Mouse (Mus musculus) layer of hippocampus, postnatal 10 days (tissue): ENCODE data around the gene Sall1. TPM values are rescaled to one million over a fixed set of nuclear protein-coding genes. Genes with fewer than 3 reads are reported as not detected.
A peak's percentile ranks its signal among the peaks of the same experiment; 100 is the strongest.

Experiments used
- DNase-seq, 2 experiments: peaks; one replicate each; pipeline ENCODE4 v3.0.0; 2021; ENCODE audit warnings: low spot score in 2 of 2
- long read RNA-seq: library from polyadenylated mRNA; stranded (forward); transcript quantifications from one replicate; pipeline ENCODE4 v2.0.0, GENCODE M21; 2023
- total RNA-seq, 2 experiments: library from RNA; stranded (reverse); gene quantifications; 2 replicates each; pipeline ENCODE4 v1.2.3; 2021

The Sall1 gene
- 10 to 100 TPM; 15.4 to 16.2 TPM for total RNA-seq
- long read RNA-seq, partial matches to known transcripts: 7 of 8 reads
- long read RNA-seq, other reads (novel, unspliced or antisense): 1 of 8 reads

GRCm38 (mm10) chr8:89043940-89044339 is at the start of gene Sall1:
TSS of gene Sall1 (minus strand) at chr8:89044162.
- peak in 1 of 2 experiments; percentile 37 for DNase-seq

- no peak for DNase-seq
Measured at GRCm38 (mm10) chr8:89089916-89090315, 46.0 kb upstream of the Sall1 start.

GRCm38 (mm10) chr8:89079147-89079546 is 35.2 kb upstream of the Sall1 start:
- DNase-seq: no peak

GRCm38 (mm10) chr8:89072968-89073382 is 29.0 kb upstream of the Sall1 start:
- DNase-seq: peak; percentile 22 to 37

- no peak for DNase-seq
Measured at GRCm38 (mm10) chr8:89067499-89067898, 23.5 kb upstream of the Sall1 start.

GRCm38 (mm10) chr8:89064042-89064441 is 20.1 kb upstream of the Sall1 start:
- DNase-seq: no peak

- DNase-seq: no peak
Measured at GRCm38 (mm10) chr8:89063366-89064040, 19.5 kb upstream of the Sall1 start.

GRCm38 (mm10) chr8:89060717-89061116 is 16.8 kb upstream of the Sall1 start:
- DNase-seq: no peak

- DNase-seq: peak; percentile 41 to 59
Measured at GRCm38 (mm10) chr8:89059507-89059906, 15.5 kb upstream of the Sall1 start.

GRCm38 (mm10) chr8:89052880-89053279 is 8.9 kb upstream of the Sall1 start:
- no peak for DNase-seq

- no peak for DNase-seq
Measured at GRCm38 (mm10) chr8:89046639-89047348, 2.8 kb upstream of the Sall1 start.

GRCm38 (mm10) chr8:89046226-89046625 is 2.3 kb upstream of the Sall1 start:
- DNase-seq: peak; percentile 41 to 54

GRCm38 (mm10) chr8:89045726-89046125 is 1.8 kb upstream of the Sall1 start:
- no peak for DNase-seq

- DNase-seq: peak in 1 of 2 experiments; percentile 28
Measured at GRCm38 (mm10) chr8:89045218-89045601, 1.2 kb upstream of the Sall1 start.

- peak in 1 of 2 experiments; percentile 27 for DNase-seq
Measured at GRCm38 (mm10) chr8:89044511-89045217, 702 bp upstream of the Sall1 start.

GRCm38 (mm10) chr8:89043371-89043841 is 556 bp downstream of the Sall1 start:
- peak; percentile 75 to 86 for DNase-seq

- DNase-seq: peak; percentile 79 to 90
Measured at GRCm38 (mm10) chr8:89042560-89043370, 1.2 kb downstream of the Sall1 start.

- DNase-seq: peak; percentile 41 to 53
Measured at GRCm38 (mm10) chr8:89042118-89042460, 1.9 kb downstream of the Sall1 start.

- DNase-seq: no peak
Measured at GRCm38 (mm10) chr8:89041421-89042117, 2.4 kb downstream of the Sall1 start.

- DNase-seq: peak; percentile 39 to 52
Measured at GRCm38 (mm10) chr8:89040751-89041420, 3.1 kb downstream of the Sall1 start.
